Mouse (Mus musculus) limb, embryonic 14.5 days (tissue): ENCODE measurements around the gene Slco3a1. TPM values are rescaled to one million over a fixed set of nuclear protein-coding genes. Genes with fewer than 3 reads are reported as not detected.

Experiments used
- ATAC-seq: fragments of 200-750 bp; cut with Nextera tagmentation; 2 replicates; pipeline ENCODE4 v1.8.0; 2017; ENCODE audit warnings: low read depth, moderate number of reproducible peaks, moderate TSS enrichment; ENCODE audit not compliant: low FRiP score
- DNase-seq: peaks from one replicate; pipeline ENCODE4 v3.0.0-alpha.2; 2015; ENCODE audit warnings: low spot score
- H3K27ac ChIP-seq: fragments of 300-500 bp; sonication (generic); replicated peaks from 2 replicates; pipeline ENCODE4 v1.5.1; 2014; ENCODE audit warnings: low read depth, mild to moderate bottlenecking, low read length, moderate library complexity, mixed read lengths
- H3K27me3 ChIP-seq: fragments of 300-500 bp; sonication (generic); 2 replicates; pipeline ENCODE4 v1.6.1; 2014; ENCODE audit warnings: low read length, mixed read lengths; ENCODE audit not compliant: control insufficient read depth, insufficient read depth
- H3K36me3 ChIP-seq: fragments of 300-500 bp; sonication (generic); 2 replicates; pipeline ENCODE4 v1.6.1; 2014; ENCODE audit warnings: mild to moderate bottlenecking, low read length, moderate library complexity, mixed read lengths; ENCODE audit not compliant: control insufficient read depth, insufficient read depth
- H3K4me1 ChIP-seq: fragments of 300-500 bp; sonication (generic); 2 replicates; pipeline ENCODE4 v1.6.1; 2014; ENCODE audit warnings: antibody characterized with exemption, low read length, mixed read lengths; ENCODE audit not compliant: control insufficient read depth, insufficient read depth
- H3K4me2 ChIP-seq: fragments of 300-500 bp; sonication (generic); replicated peaks from 2 replicates; pipeline ENCODE4 v1.6.1; 2014; ENCODE audit warnings: low read depth, mild to moderate bottlenecking, low read length, moderate library complexity; ENCODE audit not compliant: severe bottlenecking
- H3K4me3 ChIP-seq: fragments of 300-500 bp; sonication (generic); replicated peaks from 2 replicates; pipeline ENCODE4 v1.5.1; 2014; ENCODE audit warnings: low read length
- H3K9ac ChIP-seq: fragments of 300-500 bp; sonication (generic); 2 replicates; pipeline ENCODE4 v1.6.1; 2014; ENCODE audit warnings: mild to moderate bottlenecking, low read depth, low read length, moderate library complexity; ENCODE audit not compliant: severe bottlenecking
- H3K9me3 ChIP-seq: fragments of 300-500 bp; sonication (generic); 2 replicates; pipeline ENCODE4 v1.6.1; 2016; ENCODE audit warnings: low read length; ENCODE audit not compliant: control insufficient read depth
- POLR2A ChIP-seq: fragments of 200-500 bp; IDR thresholded peaks from 2 replicates; pipeline ENCODE4 v1.8.0; 2012; ENCODE audit warnings: inconsistent platforms, mild to moderate bottlenecking, moderate library complexity, borderline replicate concordance; ENCODE audit not compliant: insufficient read depth, insufficient read length; ENCODE audit errors: extremely low read depth
- WGBS: fragments of 180-500 bp; shearing (Covaris S2); extraction: QIAGEN DNeasy Blood & Tissue Kit; methylation state at CpG from one replicate; pipeline ENCODE4 v1.1.7; 2014; 5-methylcytosine and 5-hydroxymethylcytosine counted together
- polyA plus RNA-seq, 2 experiments: library from polyadenylated mRNA; depleted of rRNA in 1 of 2; stranded (reverse) in 1 of 2; unstranded in 1 of 2; fragments of >200 nt; fragmentation: Nextera tagmentation in 1 of 2; extraction: Ambion mirVana in 1 of 2; gene quantifications; 2 replicates each; pipeline versions ENCODE4 v1.2.1 to v1.2.3; 2012 to 2014

Slco3a1 gene
- polyA plus RNA-seq, 2 experiments = 11.8 to 12.2 TPM

DNA sequence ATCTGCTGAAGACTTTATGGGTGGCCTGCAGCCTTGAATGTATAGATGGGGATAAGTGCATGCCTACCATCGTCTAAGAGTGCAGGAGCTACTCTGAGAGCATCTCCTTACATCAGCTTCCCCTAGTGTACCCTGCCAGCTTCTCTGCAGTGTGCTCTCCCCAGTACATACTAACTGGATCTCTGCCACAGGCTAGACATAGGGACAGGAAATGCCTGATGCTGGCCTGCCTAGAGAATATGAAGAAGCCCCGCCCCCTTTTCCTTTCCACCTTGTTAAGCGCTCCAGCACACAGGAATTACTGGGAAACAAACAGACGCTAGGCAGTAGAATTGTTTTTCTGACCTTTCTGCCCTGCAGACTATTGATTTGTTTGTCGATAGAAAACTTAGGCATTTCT is 230.9 kb downstream of the Slco3a1 start:
- Histone ChIP-seq H3K27me3 (no peaks in the 10 kb centered on the region), H3K9me3 (no peaks in the 10 kb centered on the region), H3K4me2 (no peak overlapping the region), H3K36me3 (no peaks in the 10 kb centered on the region), H3K4me1 (peaks cover 5% of the 10 kb centered on the region; the same call in 1 of the 2 replicates), H3K4me3 (no peak overlapping the region), H3K9ac (no peak overlapping the region), H3K27ac (no peak overlapping the region)
- ATAC-seq (no peak), DNase-seq (no peak)
- no peak for TF ChIP-seq POLR2A
- 39% methylated on average over 5 of the region's 5 CpGs for WGBS

GRCm38 (mm10) chr7:74323194-74323593 is 231.4 kb downstream of the Slco3a1 start:
- no peak for TF ChIP-seq POLR2A
- H3K4me3 ChIP-seq = no peak overlapping the region
- no peak for DNase-seq
- ATAC-seq = no peak
- H3K36me3 ChIP-seq = no peaks in the 10 kb centered on the region
- peaks cover 5% of the 10 kb centered on the region; the same call in 1 of the 2 replicates for H3K4me1 ChIP-seq
- H3K4me2 ChIP-seq = no peak overlapping the region
- H3K27me3 ChIP-seq = no peaks in the 10 kb centered on the region
- H3K9me3 ChIP-seq = no peaks in the 10 kb centered on the region
- no peak overlapping the region for H3K27ac ChIP-seq
- H3K9ac ChIP-seq = no peak overlapping the region

GRCm38 (mm10) chr7:74320635-74321034 is 233.9 kb downstream of the Slco3a1 start:
- no peak for TF ChIP-seq POLR2A
- no peak for ATAC-seq

GRCm38 (mm10) chr7:74315836-74316435 is 238.6 kb downstream of the Slco3a1 start:
- WGBS = 60% methylated on average over 3 of the region's 3 CpGs
- Histone ChIP-seq H3K27me3 (no peaks in the 10 kb centered on the region), H3K9ac (no peak overlapping the region), H3K36me3 (no peaks in the 10 kb centered on the region), H3K4me1 (peaks cover 22% of the 10 kb centered on the region), H3K27ac (no peak overlapping the region), H3K4me2 (no peak overlapping the region), H3K9me3 (no peaks in the 10 kb centered on the region), H3K4me3 (no peak overlapping the region)
- TF ChIP-seq POLR2A = no peak
- DNase-seq = peak; percentile 76
- ATAC-seq = peak; percentile 32

More at GRCm38 (mm10) chr7:74320635-74321034, 233.9 kb downstream of the Slco3a1 start:
- Histone ChIP-seq H3K27ac (no peak overlapping the region), H3K36me3 (no peaks in the 10 kb centered on the region), H3K9me3 (no peaks in the 10 kb centered on the region), H3K27me3 (no peaks in the 10 kb centered on the region), H3K4me3 (no peak overlapping the region), H3K4me2 (no peak overlapping the region), H3K4me1 (peaks cover 14% of the 10 kb centered on the region), H3K9ac (no peak overlapping the region)
- no peak for DNase-seq
- 72% methylated on average over 5 of the region's 5 CpGs for WGBS

- H3K27me3 ChIP-seq = no peaks in the 10 kb centered on the region
- WGBS = 58% methylated on average over 1 of the region's 1 CpGs
Observed at GRCm38 (mm10) chr7:74314276-74314675, 240.3 kb downstream of the Slco3a1 start.

More at GRCm38 (mm10) chr7:74314276-74314675, 240.3 kb downstream of the Slco3a1 start:
- Histone ChIP-seq H3K9me3 (no peaks in the 10 kb centered on the region), H3K4me1 (peaks cover 22% of the 10 kb centered on the region), H3K9ac (no peak overlapping the region), H3K27ac (no peak overlapping the region), H3K4me3 (no peak overlapping the region), H3K36me3 (no peaks in the 10 kb centered on the region), H3K4me2 (no peak overlapping the region)
- ATAC-seq (no peak), DNase-seq (no peak)
- TF ChIP-seq POLR2A = no peak
